Mouse (Mus musculus) E14TG2a.4 (cell line): ENCODE results near the gene Aimp2.

Source experiments
- CTCF ChIP-seq: conservative IDR thresholded peaks from 2 replicates; pipeline ENCODE4 v1.5.1; 2014; ENCODE audit warnings: low read length
- NANOG ChIP-seq: IDR thresholded peaks from 2 replicates; pipeline ENCODE4 v1.6.1; 2014; ENCODE audit warnings: borderline replicate concordance, low read length, mixed read lengths
- POU5F1 ChIP-seq: IDR thresholded peaks from 2 replicates; pipeline ENCODE4 v1.6.1; 2014; ENCODE audit warnings: low read length, borderline replicate concordance

- TF ChIP-seq CTCF = no peak
- TF ChIP-seq NANOG = no peak
- no peak for TF ChIP-seq POU5F1
Observed at GRCm38 (mm10) chr5:143936156-143936555, 26.5 kb upstream of the Aimp2 start.
